Mouse (Mus musculus) liver, adult 2 months (tissue): ENCODE results near the gene 1700021F05Rik. TPM values are rescaled to one million over a fixed set of nuclear protein-coding genes. Genes with fewer than 3 reads are reported as not detected.
"Not testable (repeated sequence)": the region's sequence is repeated elsewhere in the genome, so short reads cannot be mapped to it uniquely, and the experiment has no call there.

Experiments
- DNase-seq: peaks from one replicate; pipeline ENCODE4 v3.0.0-alpha.2; 2011; ENCODE audit warnings: low read depth, low spot score; ENCODE audit errors: extremely low read depth
- H3K27ac ChIP-seq: fragments of 200-500 bp; replicated peaks from 2 replicates; pipeline ENCODE4 v1.5.1; 2012; ENCODE audit warnings: low read depth, mild to moderate bottlenecking, control low read depth, inconsistent platforms, low read length; ENCODE audit not compliant: insufficient read depth
- H3K27me3 ChIP-seq: fragments of 200-500 bp; 2 replicates; pipeline ENCODE4 v1.6.1; 2012; ENCODE audit warnings: mild to moderate bottlenecking, moderate library complexity, low read length, inconsistent platforms; ENCODE audit not compliant: control insufficient read depth, insufficient read depth
- H3K36me3 ChIP-seq: fragments of 200-500 bp; 2 replicates; pipeline ENCODE4 v1.6.1; 2012; ENCODE audit warnings: low read length, inconsistent platforms; ENCODE audit not compliant: control insufficient read depth, insufficient read depth
- H3K4me1 ChIP-seq: fragments of 200-500 bp; 2 replicates; pipeline ENCODE4 v1.6.1; 2011; ENCODE audit warnings: low read length; ENCODE audit not compliant: control insufficient read depth, insufficient read depth
- H3K4me3 ChIP-seq: fragments of 200-500 bp; 2 replicates; pipeline ENCODE4 v1.5.1; 2011; ENCODE audit warnings: low read depth, mild to moderate bottlenecking, control low read depth, low read length, moderate library complexity; ENCODE audit not compliant: insufficient read depth
- H3K79me2 ChIP-seq: fragments of 200-500 bp; 2 replicates; pipeline ENCODE4 v1.6.1; 2012; ENCODE audit warnings: inconsistent platforms, mild to moderate bottlenecking, low read length, moderate library complexity; ENCODE audit not compliant: control insufficient read depth, insufficient read depth
- H3K9ac ChIP-seq: fragments of 200-500 bp; 2 replicates; pipeline ENCODE4 v1.6.1; 2012; ENCODE audit warnings: low read depth, mild to moderate bottlenecking, control low read depth, inconsistent platforms, low read length
- CTCF ChIP-seq: fragments of 200-500 bp; IDR thresholded peaks from 2 replicates; pipeline ENCODE4 v1.5.1; 2011; ENCODE audit warnings: low read depth, low read length, control low read depth
- POLR2A ChIP-seq: fragments of 200-500 bp; IDR thresholded peaks from 2 replicates; pipeline ENCODE4 v1.6.1; 2011; ENCODE audit warnings: low read length, control low read depth; ENCODE audit not compliant: insufficient read depth; ENCODE audit errors: extremely low read depth
- WGBS: fragments of 180-500 bp; shearing (Covaris S2); methylation state at CpG from one replicate; pipeline ENCODE4 v1.1.7; 2018; 5-methylcytosine and 5-hydroxymethylcytosine counted together
- polyA plus RNA-seq: library from polyadenylated mRNA; depleted of rRNA; stranded (reverse); fragments of >200 nt; gene quantifications from 2 replicates; pipeline ENCODE4 v1.2.3, GENCODE M21; 2012
- total RNA-seq: library from RNA; depleted of rRNA; stranded (reverse); fragments of >200 nt; gene quantifications from 2 replicates; pipeline ENCODE4 v1.2.3, GENCODE M21; 2014

The 1700021F05Rik gene
- total and polyA plus RNA-seq, 2 experiments: 6.2 to 21.5 TPM

GRCm38 (mm10) chr10:43537652-43538051 lies 3.1 kb downstream of the 1700021F05Rik start:
- Histone ChIP-seq H3K4me1 (peaks cover 18% of the 10 kb centered on the region), H3K27ac (peak overlapping the region; percentile 7; the same call in 1 of the 2 replicates), H3K27me3 (no peaks in the 10 kb centered on the region), H3K36me3 (no peaks in the 10 kb centered on the region), H3K4me3 (no peak overlapping the region), H3K79me2 (peaks cover 4% of the 10 kb centered on the region; the same call in 1 of the 2 replicates), H3K9ac (0 out of 2 replicates have a peak overlapping the region, but pooled peaks have one; percentile 3)
- WGBS: 55% methylated on average over 7 of the region's 7 CpGs
- peak; percentile 85 for DNase-seq
- TF ChIP-seq POLR2A (no peak), CTCF (no peak)

- no peak overlapping the region for H3K27ac ChIP-seq
- H3K9ac ChIP-seq: no peak overlapping the region
- H3K27me3 ChIP-seq: no peaks in the 10 kb centered on the region
- 11% methylated on average over 1 of the region's 1 CpGs for WGBS
- TF ChIP-seq POLR2A (no peak), CTCF (no peak)
- peaks cover 13% of the 10 kb centered on the region for H3K4me1 ChIP-seq
- no peak overlapping the region for H3K4me3 ChIP-seq
- no peaks in the 10 kb centered on the region; the same call in 1 of the 2 replicates for H3K79me2 ChIP-seq
- DNase-seq: peak; percentile 68
- H3K36me3 ChIP-seq: peaks cover 6% of the 10 kb centered on the region; the same call in 1 of the 2 replicates
These were observed 6.4 kb downstream of the 1700021F05Rik start for GRCm38 (mm10) chr10:43534382-43534781.

GRCm38 (mm10) chr10:43527283-43528269 lies 13.2 kb downstream of the 1700021F05Rik start:
- H3K27me3 ChIP-seq: no peaks in the 10 kb centered on the region
- 51% methylated on average over 15 of the region's 15 CpGs for WGBS
- no peaks in the 10 kb centered on the region for H3K79me2 ChIP-seq
- peaks cover 3% of the 10 kb centered on the region; the same call in 1 of the 2 replicates for H3K4me1 ChIP-seq
- no peak overlapping the region for H3K4me3 ChIP-seq
- no peak for TF ChIP-seq POLR2A
- TF ChIP-seq CTCF: peak; percentile 9; the same call in 1 of the 2 replicates
- H3K9ac ChIP-seq: no peak overlapping the region
- peaks cover 6% of the 10 kb centered on the region; the same call in 1 of the 2 replicates for H3K36me3 ChIP-seq
- no peak for DNase-seq
- H3K27ac ChIP-seq: no peak overlapping the region

GRCm38 (mm10) chr10:43523931-43524330 lies 16.9 kb downstream of the 1700021F05Rik start, which contains the start of gene Gm9803:
TSS of gene Gm9803 (plus strand) at chr10:43524084.
- H3K4me1 ChIP-seq, H3K36me3 ChIP-seq, H3K9ac ChIP-seq, H3K4me3 ChIP-seq, DNase-seq, H3K27me3 ChIP-seq, H3K27ac ChIP-seq: not testable (repeated sequence)
- 93% methylated on average over 10 of the region's 10 CpGs for WGBS
- peaks cover 13% of the 10 kb centered on the region; the same call in 1 of the 2 replicates for H3K79me2 ChIP-seq

- no peak overlapping the region for H3K9ac ChIP-seq
- WGBS: 98% methylated on average over 2 of the region's 2 CpGs
- no peaks in the 10 kb centered on the region for H3K27me3 ChIP-seq
- no peak overlapping the region for H3K4me3 ChIP-seq
- peaks cover 17% of the 10 kb centered on the region for H3K4me1 ChIP-seq
- no peak overlapping the region for H3K27ac ChIP-seq
- DNase-seq: no peak
- peaks cover 13% of the 10 kb centered on the region; the same call in 1 of the 2 replicates for H3K79me2 ChIP-seq
- TF ChIP-seq CTCF: no peak
- TF ChIP-seq POLR2A: no peak
- H3K36me3 ChIP-seq: 0 out of 2 replicates have a peak, but pooled peaks cover 2% of the 10 kb centered on the region
These were observed 20.8 kb downstream of the 1700021F05Rik start for GRCm38 (mm10) chr10:43519977-43520376.

- H3K27ac ChIP-seq: peak overlapping the region; percentile 87
- peak overlapping the region; percentile 67; the same call in 1 of the 2 replicates for H3K9ac ChIP-seq
- H3K79me2 ChIP-seq: peaks cover 13% of the 10 kb centered on the region; the same call in 1 of the 2 replicates
- peak; percentile 84 for TF ChIP-seq POLR2A
- no peak for TF ChIP-seq CTCF
- H3K4me3 ChIP-seq: peak overlapping the region; percentile 77
- no peaks in the 10 kb centered on the region for H3K27me3 ChIP-seq
- H3K4me1 ChIP-seq: peaks cover 17% of the 10 kb centered on the region
- DNase-seq: peak; percentile 91
- 22% methylated on average over 12 of the region's 13 CpGs for WGBS
- H3K36me3 ChIP-seq: 0 out of 2 replicates have a peak, but pooled peaks cover 2% of the 10 kb centered on the region
These were observed 22.4 kb downstream of the 1700021F05Rik start for GRCm38 (mm10) chr10:43518368-43518767.
